Mouse (Mus musculus): ENCODE measurements around the gene Zfp651. TPM values are rescaled to one million over a fixed set of nuclear protein-coding genes. Genes with fewer than 3 reads are reported as not detected.

The Zfp651 gene
- polyA plus RNA-seq, 1 experiment from 2014 or later = 11.2 TPM

DNA sequence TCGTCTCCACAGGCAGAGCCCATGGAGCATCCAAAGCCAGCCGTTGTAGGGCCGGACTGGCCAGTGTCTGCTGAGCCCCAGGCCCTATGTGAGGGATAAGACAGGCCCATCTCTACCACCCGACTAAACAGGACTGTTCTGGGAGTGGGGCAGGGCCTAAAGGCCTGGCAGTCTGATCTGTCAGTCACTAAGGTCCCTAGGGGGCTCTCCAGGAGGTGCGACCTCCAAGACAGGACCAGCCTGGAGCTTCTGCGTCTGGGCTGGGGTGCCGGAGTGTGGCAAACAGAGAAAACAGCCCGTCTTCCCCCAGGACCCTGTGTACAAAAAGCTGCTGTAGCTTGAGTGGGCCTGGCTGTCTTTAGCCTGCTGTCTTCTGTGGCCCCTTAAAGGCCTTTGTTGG, 2.7 kb downstream of the Zfp651 start:
- H3K9ac ChIP-seq (replicated peaks; ENCODE audit: low read depth) = no peak overlapping the region
- DNase-seq (ENCODE audit: low spot score) = no peak
- no peak overlapping the region for H3K4me2 ChIP-seq (replicated peaks; ENCODE audit: low read depth, low read length)
- H3K4me3 ChIP-seq (ENCODE audit: low read depth, low read length) = no peak overlapping the region
- no peaks in the 10 kb centered on the region for H3K4me1 ChIP-seq (ENCODE audit: insufficient read depth, low read depth, low read length)
- H3K27ac ChIP-seq (ENCODE audit: low read length) = no peak overlapping the region
- no peaks in the 10 kb centered on the region for H3K27me3 ChIP-seq (replicated peaks; ENCODE audit: insufficient read depth, low read length)
- no peak for TF ChIP-seq EP300 (IDR thresholded peaks at IDR 0.05)
- TF ChIP-seq CTCF (IDR thresholded peaks at IDR 0.05) = no peak
- no peaks in the 10 kb centered on the region for H3K9me3 ChIP-seq (ENCODE audit: low read length)
- no peak for ATAC-seq
- WGBS = 71% methylated on average over 8 of the region's 8 CpGs
- H3K36me3 ChIP-seq (ENCODE audit: insufficient read depth, low read length) = peaks cover 2% of the 10 kb centered on the region; the same call in 1 of the 2 replicates

DNA sequence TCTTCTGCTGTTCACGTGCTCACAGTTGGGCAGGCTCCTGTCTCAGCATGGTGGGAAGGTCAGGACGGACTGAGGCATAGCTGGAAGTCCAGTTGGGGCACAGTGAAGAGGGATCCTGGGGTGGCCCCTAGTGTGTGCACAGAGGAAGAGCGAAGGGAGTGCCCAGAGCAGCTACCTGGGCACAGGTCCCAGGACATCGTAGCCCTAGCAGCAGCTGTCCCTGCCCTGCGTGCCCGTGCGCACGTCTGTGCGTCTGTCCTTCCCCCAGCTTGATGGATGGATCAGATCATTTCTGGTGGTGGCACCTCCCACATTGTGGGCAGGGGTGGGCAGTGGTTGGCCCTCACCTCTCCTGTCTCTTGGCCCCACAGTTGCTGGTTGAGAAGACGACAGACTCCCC, 3.1 kb downstream of the Zfp651 start:
- no peaks in the 10 kb centered on the region; the same call in 1 of the 2 replicates for H3K36me3 ChIP-seq (ENCODE audit: insufficient read depth, low read length)
- 86% methylated on average over 10 of the region's 10 CpGs for WGBS
- DNase-seq (ENCODE audit: low spot score) (no peak), ATAC-seq (no peak)
- H3K4me1 ChIP-seq (ENCODE audit: insufficient read depth, low read depth, low read length) = no peaks in the 10 kb centered on the region
- TF ChIP-seq CTCF (IDR thresholded peaks at IDR 0.05) = no peak
- no peak for TF ChIP-seq EP300 (IDR thresholded peaks at IDR 0.05)
- no peaks in the 10 kb centered on the region for H3K27me3 ChIP-seq (replicated peaks; ENCODE audit: insufficient read depth, low read length)
- no peaks in the 10 kb centered on the region for H3K9me3 ChIP-seq (ENCODE audit: low read length)
- H3K27ac ChIP-seq (ENCODE audit: low read length) = no peak overlapping the region
- no peak overlapping the region for H3K4me3 ChIP-seq (ENCODE audit: low read depth, low read length)
- no peak overlapping the region for H3K9ac ChIP-seq (replicated peaks; ENCODE audit: low read depth)
- H3K4me2 ChIP-seq (replicated peaks; ENCODE audit: low read depth, low read length) = no peak overlapping the region

DNA sequence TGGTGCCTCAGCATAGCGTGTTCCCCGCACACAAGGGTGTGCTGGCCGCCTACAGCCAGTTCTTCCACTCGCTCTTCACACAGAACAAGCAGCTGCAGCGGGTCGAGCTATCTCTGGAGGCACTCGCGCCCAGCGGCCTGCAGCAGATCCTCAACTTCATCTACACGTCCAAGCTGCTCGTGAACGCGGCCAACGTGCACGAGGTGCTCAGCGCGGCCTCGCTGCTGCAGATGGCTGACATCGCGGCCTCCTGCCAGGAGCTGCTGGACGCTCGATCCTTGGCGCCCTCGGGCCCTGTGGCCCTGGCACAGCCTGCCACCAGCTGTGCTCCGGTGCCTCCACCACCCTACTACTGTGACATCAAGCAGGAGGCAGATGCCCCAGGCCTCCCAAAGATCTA, 3.6 kb downstream of the Zfp651 start:
- TF ChIP-seq EP300 (IDR thresholded peaks at IDR 0.05) (no peak), CTCF (IDR thresholded peaks at IDR 0.05) (no peak)
- Histone ChIP-seq H3K4me3 (ENCODE audit: low read depth, low read length) (no peak overlapping the region), H3K9ac (replicated peaks; ENCODE audit: low read depth) (no peak overlapping the region), H3K27ac (ENCODE audit: low read length) (no peak overlapping the region), H3K9me3 (ENCODE audit: low read length) (no peaks in the 10 kb centered on the region), H3K4me2 (replicated peaks; ENCODE audit: low read depth, low read length) (no peak overlapping the region), H3K36me3 (ENCODE audit: insufficient read depth, low read length) (no peaks in the 10 kb centered on the region; the same call in 1 of the 2 replicates), H3K27me3 (replicated peaks; ENCODE audit: insufficient read depth, low read length) (no peaks in the 10 kb centered on the region), H3K4me1 (ENCODE audit: insufficient read depth, low read depth, low read length) (no peaks in the 10 kb centered on the region)
- 87% methylated on average over 18 of the region's 25 CpGs for WGBS
- DNase-seq (ENCODE audit: low spot score) = no peak
- no peak for ATAC-seq

DNA sequence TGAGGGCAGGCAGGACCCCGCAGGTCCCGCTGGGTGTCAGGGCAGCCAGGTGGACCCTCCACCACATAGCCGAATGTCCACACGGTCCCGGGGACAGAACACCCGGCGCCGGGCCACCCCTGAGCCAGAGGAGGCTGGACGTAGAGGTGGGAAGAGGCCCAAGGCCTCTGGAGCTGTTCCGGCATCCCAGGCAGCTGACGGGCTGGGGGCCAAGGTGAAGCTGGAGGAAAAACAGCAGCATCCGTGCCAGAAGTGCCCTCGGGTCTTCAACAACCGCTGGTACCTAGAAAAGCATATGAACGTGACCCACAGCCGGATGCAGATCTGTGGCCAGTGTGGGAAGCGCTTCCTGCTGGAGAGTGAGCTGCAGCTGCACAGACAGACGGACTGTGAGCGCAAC, 4.6 kb downstream of the Zfp651 start:
- ATAC-seq (no peak), DNase-seq (ENCODE audit: low spot score) (no peak)
- no peak overlapping the region for H3K27ac ChIP-seq (ENCODE audit: low read length)
- no peaks in the 10 kb centered on the region for H3K9me3 ChIP-seq (ENCODE audit: low read length)
- H3K4me1 ChIP-seq (ENCODE audit: insufficient read depth, low read depth, low read length) = no peaks in the 10 kb centered on the region
- no peak for TF ChIP-seq CTCF (IDR thresholded peaks at IDR 0.05)
- no peak for TF ChIP-seq EP300 (IDR thresholded peaks at IDR 0.05)
- H3K4me3 ChIP-seq (ENCODE audit: low read depth, low read length) = no peak overlapping the region
- no peaks in the 10 kb centered on the region for H3K27me3 ChIP-seq (replicated peaks; ENCODE audit: insufficient read depth, low read length)
- no peaks in the 10 kb centered on the region; the same call in 1 of the 2 replicates for H3K36me3 ChIP-seq (ENCODE audit: insufficient read depth, low read length)
- H3K4me2 ChIP-seq (replicated peaks; ENCODE audit: low read depth, low read length) = no peak overlapping the region
- 79% methylated on average over 19 of the region's 19 CpGs for WGBS
- no peak overlapping the region for H3K9ac ChIP-seq (replicated peaks; ENCODE audit: low read depth)

DNA sequence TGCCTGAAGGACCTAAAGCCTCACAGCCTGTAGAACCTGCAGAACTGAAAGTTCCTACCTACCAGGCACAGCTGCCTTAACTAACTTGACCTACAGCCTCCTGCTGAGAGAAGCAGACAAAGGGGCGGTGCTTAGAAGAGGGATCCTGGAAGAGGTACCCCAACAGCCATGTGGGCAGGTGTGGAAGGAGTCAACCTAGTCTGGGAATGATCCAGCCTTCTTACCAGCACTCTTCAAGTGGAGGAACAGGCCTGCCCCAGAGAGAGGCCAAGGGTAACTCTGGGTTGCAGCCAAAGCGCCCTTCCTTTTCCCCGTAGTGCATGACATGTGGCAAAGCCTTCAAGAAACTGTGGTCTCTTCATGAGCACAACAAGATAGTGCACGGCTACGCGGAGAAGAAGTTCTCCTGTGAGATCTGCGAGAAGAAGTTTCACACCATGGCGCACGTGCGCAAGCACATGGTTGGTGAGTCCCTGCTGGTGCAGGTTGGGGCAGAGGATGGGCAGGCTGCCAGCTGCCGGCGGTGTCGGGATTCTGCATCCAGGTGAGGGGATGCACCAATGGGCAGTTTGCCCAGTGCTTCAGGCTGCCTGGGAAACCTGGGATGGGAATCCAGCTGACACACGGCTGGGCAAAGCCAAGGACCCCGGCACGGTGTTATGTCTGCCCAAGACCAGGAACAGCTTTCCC, 6.2 kb downstream of the Zfp651 start:
- Histone ChIP-seq H3K4me2 (replicated peaks; ENCODE audit: low read depth, low read length) (no peak overlapping the region), H3K9me3 (ENCODE audit: low read length) (no peaks in the 10 kb centered on the region), H3K4me1 (ENCODE audit: insufficient read depth, low read depth, low read length) (no peaks in the 10 kb centered on the region), H3K27ac (ENCODE audit: low read length) (no peak overlapping the region), H3K36me3 (ENCODE audit: insufficient read depth, low read length) (no peaks in the 10 kb centered on the region), H3K9ac (replicated peaks; ENCODE audit: low read depth) (no peak overlapping the region), H3K27me3 (replicated peaks; ENCODE audit: insufficient read depth, low read length) (no peaks in the 10 kb centered on the region), H3K4me3 (ENCODE audit: low read depth, low read length) (no peak overlapping the region)
- DNase-seq (ENCODE audit: low spot score) = peak; percentile 76
- TF ChIP-seq EP300 (IDR thresholded peaks at IDR 0.05) = no peak
- TF ChIP-seq CTCF (IDR thresholded peaks at IDR 0.05) = no peak
- WGBS = 74% methylated on average over 16 of the region's 16 CpGs
- ATAC-seq = peak; percentile 61

DNA sequence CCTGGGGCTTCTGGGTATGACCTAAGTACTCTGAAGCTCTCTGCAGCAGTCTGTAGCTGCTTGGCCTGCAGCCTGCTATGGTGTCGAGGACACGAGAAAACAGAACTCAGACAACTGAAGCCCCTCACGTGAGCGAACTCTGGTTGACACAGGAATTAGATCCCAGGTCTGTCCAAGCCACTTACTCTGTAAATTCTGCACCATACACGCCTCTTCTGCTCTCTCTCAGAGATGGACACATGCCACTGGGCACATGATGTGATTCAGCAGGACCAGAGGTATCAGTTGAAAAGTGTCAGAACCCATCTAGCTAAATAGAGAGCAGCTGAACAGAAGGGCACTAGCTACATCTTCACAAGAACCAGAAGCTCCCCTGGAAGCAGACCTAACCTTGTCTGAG, 13.3 kb downstream of the Zfp651 start:
- DNase-seq (ENCODE audit: low spot score) (no peak), ATAC-seq (no peak)
- Histone ChIP-seq H3K36me3 (ENCODE audit: insufficient read depth, low read length) (no peaks in the 10 kb centered on the region), H3K9ac (replicated peaks; ENCODE audit: low read depth) (no peak overlapping the region), H3K4me3 (ENCODE audit: low read depth, low read length) (no peak overlapping the region), H3K4me1 (ENCODE audit: insufficient read depth, low read depth, low read length) (no peaks in the 10 kb centered on the region), H3K4me2 (replicated peaks; ENCODE audit: low read depth, low read length) (no peak overlapping the region), H3K27me3 (replicated peaks; ENCODE audit: insufficient read depth, low read length) (peaks cover 4% of the 10 kb centered on the region; the same call in 1 of the 2 replicates), H3K9me3 (ENCODE audit: low read length) (no peaks in the 10 kb centered on the region), H3K27ac (ENCODE audit: low read length) (no peak overlapping the region)
- TF ChIP-seq CTCF (IDR thresholded peaks at IDR 0.05) (no peak), EP300 (IDR thresholded peaks at IDR 0.05) (no peak)
- WGBS = 43% methylated on average over 5 of the region's 5 CpGs
